Mouse (Mus musculus): Measurements from ENCODE around the gene Jarid2. TPM values are rescaled to one million over a fixed set of nuclear protein-coding genes. Genes with fewer than 3 reads are reported as not detected.
A peak's percentile ranks its signal among the peaks of the same experiment; 100 is the strongest.

The Jarid2 gene
- polyA plus RNA-seq (2012; rRNA removed): 10.5 and 11.3 TPM in 2 replicates

DNA sequence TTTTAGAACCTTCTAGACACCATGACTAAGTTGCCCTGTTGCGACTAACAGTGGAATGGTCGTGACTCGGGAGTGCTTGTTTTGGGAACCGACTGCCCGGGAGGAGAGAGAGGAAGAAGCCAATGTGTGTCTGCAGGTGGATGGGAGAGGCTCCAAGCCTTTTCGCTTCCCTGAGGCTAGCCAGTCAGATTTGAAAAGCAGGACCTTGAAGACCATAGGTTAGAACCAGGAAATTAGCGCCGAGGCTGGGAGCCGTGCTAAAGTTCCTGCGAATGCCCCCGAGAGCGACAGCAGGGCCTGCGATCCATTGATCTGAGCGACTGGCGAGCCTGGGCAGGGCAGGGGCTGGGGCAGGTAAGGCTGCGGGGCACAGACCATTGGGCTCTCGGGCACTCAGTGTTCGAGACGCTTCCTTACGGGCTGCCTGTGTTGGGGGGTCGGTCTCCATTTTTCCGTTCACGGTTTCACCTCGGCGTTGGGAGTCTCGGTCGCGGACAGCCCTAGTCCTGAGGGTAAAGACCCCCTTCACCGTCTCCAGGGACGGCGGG is at the start of gene Jarid2:
Jarid2 (plus strand) TSS at position 51 of the 548 bp plus-strand sequence.
- peak; percentile 58 for DNase-seq
- Histone ChIP-seq H3K36me3 (ENCODE audit: control insufficient read depth, insufficient read depth, low read length) (no peaks in the 10 kb centered on the region), H3K27me3 (replicated peaks; ENCODE audit: control insufficient read depth, insufficient read depth, low read length) (no peaks in the 10 kb centered on the region), H3K27ac (ENCODE audit: insufficient read depth, low read depth, low read length) (peak within 1 kb of the TSS; percentile 26), H3K4me1 (ENCODE audit: control insufficient read depth, insufficient read depth, low read length) (peaks cover 6% of the 10 kb centered on the region; the same call in 1 of the 2 replicates), H3K4me3 (ENCODE audit: insufficient read depth, low read depth, low read length) (peak within 1 kb of the TSS; percentile 65)
- no peak for TF ChIP-seq CTCF (conservative IDR thresholded peaks at IDR 0.05; ENCODE audit: insufficient read depth, insufficient read length, low read depth, low read length)
- TF ChIP-seq POLR2A (IDR thresholded peaks at IDR 0.05; ENCODE audit: low read depth, low read length): no peak
- 11% methylated on average over 31 of the region's 31 CpGs for WGBS

DNA sequence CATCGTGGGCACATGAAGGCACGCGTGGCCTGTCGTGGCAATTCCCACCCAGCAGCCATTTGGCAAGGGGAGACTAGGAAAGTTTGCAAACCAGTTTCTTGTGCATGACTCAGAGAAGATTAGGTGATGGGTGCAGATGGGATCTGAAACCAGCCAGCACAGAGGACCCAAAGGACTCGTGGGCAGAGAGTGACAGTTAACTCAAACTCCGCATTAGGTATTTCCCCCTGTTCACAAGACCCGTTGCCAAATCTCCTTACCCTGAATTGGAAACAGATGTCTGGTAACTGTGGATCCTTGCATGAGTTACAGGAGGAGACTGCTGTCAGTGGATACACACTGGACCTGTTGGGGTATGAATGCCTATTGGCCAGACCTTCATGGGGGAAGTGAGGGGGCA is 48.2 kb upstream of the Jarid2 start:
- 93% methylated on average over 7 of the region's 7 CpGs for WGBS
- Histone ChIP-seq H3K4me1 (ENCODE audit: control insufficient read depth, insufficient read depth, low read length) (no peaks in the 10 kb centered on the region), H3K36me3 (ENCODE audit: control insufficient read depth, insufficient read depth, low read length) (no peaks in the 10 kb centered on the region), H3K4me3 (ENCODE audit: insufficient read depth, low read depth, low read length) (no peak overlapping the region), H3K27ac (ENCODE audit: insufficient read depth, low read depth, low read length) (no peak overlapping the region), H3K27me3 (replicated peaks; ENCODE audit: control insufficient read depth, insufficient read depth, low read length) (no peaks in the 10 kb centered on the region)
- TF ChIP-seq POLR2A (IDR thresholded peaks at IDR 0.05; ENCODE audit: low read depth, low read length): no peak
- TF ChIP-seq CTCF (conservative IDR thresholded peaks at IDR 0.05; ENCODE audit: insufficient read depth, insufficient read length, low read depth, low read length): no peak
- no peak for DNase-seq

DNA sequence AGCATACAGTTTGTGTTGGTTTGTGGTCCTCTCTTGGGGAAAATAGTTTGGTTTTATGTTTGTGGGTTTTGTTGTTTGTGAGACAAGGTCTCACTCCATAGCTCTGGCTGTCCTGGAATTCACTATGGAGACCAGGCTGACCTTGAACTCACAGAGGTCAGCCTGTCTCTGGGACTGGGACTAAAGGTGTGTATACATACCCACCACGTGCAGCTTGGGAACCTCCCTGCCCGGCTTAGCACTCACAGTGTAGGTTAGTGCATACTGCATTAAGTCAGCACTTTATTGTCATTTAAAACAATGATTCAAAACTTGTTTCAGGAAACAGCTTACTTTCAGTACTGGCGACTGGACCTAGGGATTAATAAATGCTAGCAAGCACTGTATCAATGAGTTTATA is 41.1 kb upstream of the Jarid2 start:
- Histone ChIP-seq H3K27me3 (replicated peaks; ENCODE audit: control insufficient read depth, insufficient read depth, low read length) (no peaks in the 10 kb centered on the region), H3K36me3 (ENCODE audit: control insufficient read depth, insufficient read depth, low read length) (no peaks in the 10 kb centered on the region), H3K27ac (ENCODE audit: insufficient read depth, low read depth, low read length) (no peak overlapping the region), H3K4me3 (ENCODE audit: insufficient read depth, low read depth, low read length) (no peak overlapping the region), H3K4me1 (ENCODE audit: control insufficient read depth, insufficient read depth, low read length) (no peaks in the 10 kb centered on the region)
- WGBS: 65% methylated on average over 3 of the region's 3 CpGs
- no peak for TF ChIP-seq CTCF (conservative IDR thresholded peaks at IDR 0.05; ENCODE audit: insufficient read depth, insufficient read length, low read depth, low read length)
- no peak for TF ChIP-seq POLR2A (IDR thresholded peaks at IDR 0.05; ENCODE audit: low read depth, low read length)
- DNase-seq: no peak

DNA sequence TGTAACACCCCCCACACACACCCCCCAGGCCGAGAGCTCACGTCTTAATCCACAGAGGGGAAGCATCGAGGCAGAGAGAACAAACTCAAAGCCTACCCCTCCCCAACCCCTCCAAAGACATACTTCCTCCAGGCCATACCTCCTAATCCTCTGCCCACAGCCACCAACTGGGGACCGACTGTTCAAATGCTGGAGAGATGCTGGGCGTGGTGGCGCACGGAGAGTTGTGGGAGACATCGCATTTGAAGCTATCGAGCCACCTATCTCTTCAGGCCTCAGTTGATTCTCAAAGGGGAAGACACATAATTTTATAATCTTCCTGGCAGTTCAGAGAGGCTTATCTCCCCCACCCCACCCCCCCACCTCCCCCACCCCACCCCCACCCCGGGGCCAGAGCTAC is 31.6 kb upstream of the Jarid2 start:
- 95% methylated on average over 10 of the region's 10 CpGs for WGBS
- TF ChIP-seq POLR2A (IDR thresholded peaks at IDR 0.05; ENCODE audit: low read depth, low read length) (no peak), CTCF (conservative IDR thresholded peaks at IDR 0.05; ENCODE audit: insufficient read depth, insufficient read length, low read depth, low read length) (no peak)

DNA sequence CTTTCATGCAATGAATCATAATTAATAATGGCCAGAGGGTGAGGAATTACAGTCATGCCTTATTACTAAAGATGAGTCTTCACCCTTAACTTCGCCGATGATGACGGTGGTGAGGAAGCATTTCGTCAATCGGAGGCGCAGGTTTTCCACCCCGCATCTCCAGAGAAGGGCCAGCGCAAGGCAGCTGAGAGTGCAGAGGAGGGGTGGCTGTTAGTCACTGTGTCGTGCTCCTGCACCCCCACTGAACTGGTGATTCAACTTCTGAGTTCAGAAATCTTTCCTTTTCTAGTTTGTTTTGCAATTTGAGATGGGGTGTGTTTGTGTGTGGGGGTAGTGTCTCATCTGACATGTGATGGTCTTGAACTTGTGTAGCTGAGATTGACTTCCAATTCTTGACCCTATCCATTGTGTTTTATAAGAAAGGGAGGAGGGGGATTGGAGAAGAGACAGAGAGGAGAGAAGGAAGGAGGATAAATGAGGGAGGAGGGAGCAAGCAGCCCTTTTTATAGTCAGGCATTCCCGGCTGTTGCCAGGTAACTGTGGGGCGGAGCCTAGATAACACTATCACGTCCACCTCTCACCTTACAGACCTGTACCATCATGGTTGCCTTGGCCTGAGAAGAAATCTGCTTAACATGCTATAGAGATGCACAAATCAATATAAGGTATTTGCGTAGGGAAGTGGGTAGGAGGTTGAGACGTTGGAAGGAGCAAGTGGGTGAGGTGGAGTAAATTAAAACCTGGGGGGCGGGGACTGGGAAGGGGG is 25.1 kb upstream of the Jarid2 start:
- Histone ChIP-seq H3K4me1 (ENCODE audit: control insufficient read depth, insufficient read depth, low read length) (peaks cover 13% of the 10 kb centered on the region), H3K27me3 (replicated peaks; ENCODE audit: control insufficient read depth, insufficient read depth, low read length) (no peaks in the 10 kb centered on the region), H3K36me3 (ENCODE audit: control insufficient read depth, insufficient read depth, low read length) (no peaks in the 10 kb centered on the region), H3K4me3 (ENCODE audit: insufficient read depth, low read depth, low read length) (no peak overlapping the region), H3K27ac (ENCODE audit: insufficient read depth, low read depth, low read length) (no peak overlapping the region)
- 92% methylated on average over 15 of the region's 15 CpGs for WGBS
- TF ChIP-seq CTCF (conservative IDR thresholded peaks at IDR 0.05; ENCODE audit: insufficient read depth, insufficient read length, low read depth, low read length): no peak
- TF ChIP-seq POLR2A (IDR thresholded peaks at IDR 0.05; ENCODE audit: low read depth, low read length): no peak
- DNase-seq: no peak

More for the DNA sequence above, 31.6 kb upstream of the Jarid2 start:
- Histone ChIP-seq H3K4me1 (ENCODE audit: control insufficient read depth, insufficient read depth, low read length) (no peaks in the 10 kb centered on the region), H3K27me3 (replicated peaks; ENCODE audit: control insufficient read depth, insufficient read depth, low read length) (no peaks in the 10 kb centered on the region), H3K4me3 (ENCODE audit: insufficient read depth, low read depth, low read length) (no peak overlapping the region), H3K36me3 (ENCODE audit: control insufficient read depth, insufficient read depth, low read length) (no peaks in the 10 kb centered on the region), H3K27ac (ENCODE audit: insufficient read depth, low read depth, low read length) (no peak overlapping the region)
- no peak for DNase-seq

DNA sequence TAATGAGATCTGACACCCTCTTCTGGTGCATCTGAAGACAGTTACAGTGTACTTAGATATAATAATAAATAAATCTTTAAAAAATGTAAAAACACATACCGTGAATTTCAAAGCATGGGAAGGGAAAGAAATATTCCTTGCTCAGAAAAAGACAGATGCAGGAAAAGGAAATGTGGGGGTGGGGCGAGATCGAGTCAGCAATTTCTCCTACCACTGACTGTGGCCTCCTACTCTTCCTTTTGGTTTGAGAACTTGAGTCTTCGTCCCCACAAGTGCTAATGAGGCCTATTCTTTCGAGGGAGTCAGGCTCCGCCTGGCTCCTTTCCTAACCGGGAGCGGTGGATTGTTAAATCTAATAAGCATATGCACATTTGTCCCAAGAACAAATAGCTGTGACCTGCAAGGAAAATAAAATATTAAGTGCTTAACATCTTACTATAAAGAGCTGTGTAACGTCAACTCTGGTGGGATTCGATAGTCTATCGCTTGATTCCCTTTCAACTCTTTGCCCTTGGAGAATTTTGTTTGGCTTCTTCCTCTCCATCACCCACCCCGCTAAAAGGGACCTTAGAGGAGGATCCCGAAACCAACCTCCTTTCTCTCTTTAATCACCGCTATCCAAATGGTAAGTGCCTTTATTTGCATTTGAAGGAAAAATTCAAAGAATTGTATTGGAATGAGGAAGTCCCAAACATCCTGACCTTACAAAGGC is 24.1 kb upstream of the Jarid2 start:
- Histone ChIP-seq H3K4me3 (ENCODE audit: insufficient read depth, low read depth, low read length) (no peak overlapping the region), H3K27ac (ENCODE audit: insufficient read depth, low read depth, low read length) (no peak overlapping the region), H3K27me3 (replicated peaks; ENCODE audit: control insufficient read depth, insufficient read depth, low read length) (no peaks in the 10 kb centered on the region), H3K36me3 (ENCODE audit: control insufficient read depth, insufficient read depth, low read length) (no peaks in the 10 kb centered on the region), H3K4me1 (ENCODE audit: control insufficient read depth, insufficient read depth, low read length) (peaks cover 13% of the 10 kb centered on the region)
- WGBS: 57% methylated on average over 14 of the region's 14 CpGs
- DNase-seq: peak; percentile 11
- TF ChIP-seq CTCF (conservative IDR thresholded peaks at IDR 0.05; ENCODE audit: insufficient read depth, insufficient read length, low read depth, low read length) (no peak), POLR2A (IDR thresholded peaks at IDR 0.05; ENCODE audit: low read depth, low read length) (no peak)

DNA sequence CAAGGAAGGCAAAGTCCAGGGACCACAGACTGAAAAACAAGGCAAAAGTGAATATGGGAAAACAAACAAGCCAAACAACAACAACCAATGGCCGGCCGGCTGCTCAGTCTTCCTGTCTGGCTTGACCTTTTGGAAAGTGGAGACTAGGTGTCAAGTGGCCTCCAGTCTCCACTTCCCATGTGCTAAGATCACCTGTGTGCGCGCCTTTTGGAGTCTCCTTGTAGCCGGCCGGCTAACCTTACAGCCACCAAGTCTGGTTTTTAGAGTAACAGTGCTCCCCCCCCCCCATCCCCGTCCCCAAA is 23.6 kb upstream of the Jarid2 start:
- Histone ChIP-seq H3K4me3 (ENCODE audit: insufficient read depth, low read depth, low read length) (no peak overlapping the region), H3K4me1 (ENCODE audit: control insufficient read depth, insufficient read depth, low read length) (peaks cover 13% of the 10 kb centered on the region), H3K27ac (ENCODE audit: insufficient read depth, low read depth, low read length) (no peak overlapping the region), H3K27me3 (replicated peaks; ENCODE audit: control insufficient read depth, insufficient read depth, low read length) (no peaks in the 10 kb centered on the region), H3K36me3 (ENCODE audit: control insufficient read depth, insufficient read depth, low read length) (no peaks in the 10 kb centered on the region)
- WGBS: 70% methylated on average over 7 of the region's 7 CpGs
- DNase-seq: peak; percentile 31
- no peak for TF ChIP-seq POLR2A (IDR thresholded peaks at IDR 0.05; ENCODE audit: low read depth, low read length)
- TF ChIP-seq CTCF (conservative IDR thresholded peaks at IDR 0.05; ENCODE audit: insufficient read depth, insufficient read length, low read depth, low read length): no peak
